Mouse (Mus musculus) brain, embryonic 18.5 days (tissue): ENCODE results near the gene Tcap.

Experiments used
- DNase-seq: peaks from one replicate; pipeline ENCODE4 v3.0.0-alpha.2; 2012; ENCODE audit warnings: low read depth, low spot score

Tcap gene

GRCm38 (mm10) chr11:98355732-98356299 lies 27.8 kb upstream of the Tcap start:
- DNase-seq, result no peak

GRCm38 (mm10) chr11:98356625-98357394 lies 26.8 kb upstream of the Tcap start:
- DNase-seq, result no peak

GRCm38 (mm10) chr11:98357396-98358160 lies 26.0 kb upstream of the Tcap start:
- DNase-seq, result no peak

GRCm38 (mm10) chr11:98358161-98359083 lies 25.2 kb upstream of the Tcap start, which contains the start of gene Stard3:
Gene Stard3, plus strand, starts transcription at chr11:98358368.
- peak; percentile 82 for DNase-seq

- no peak for DNase-seq
Measured at GRCm38 (mm10) chr11:98360866-98361521, 22.6 kb upstream of the Tcap start.

- DNase-seq, result no peak
Measured at GRCm38 (mm10) chr11:98363817-98364216, 19.8 kb upstream of the Tcap start.

GRCm38 (mm10) chr11:98364410-98364809 lies 19.2 kb upstream of the Tcap start:
- no peak for DNase-seq

- DNase-seq, result no peak
Measured at GRCm38 (mm10) chr11:98366290-98366689, 17.3 kb upstream of the Tcap start.

- no peak for DNase-seq
Measured at GRCm38 (mm10) chr11:98367171-98367862, 16.3 kb upstream of the Tcap start.

GRCm38 (mm10) chr11:98367863-98368186 lies 15.8 kb upstream of the Tcap start:
- DNase-seq, result no peak

GRCm38 (mm10) chr11:98369337-98369736 lies 14.3 kb upstream of the Tcap start:
- DNase-seq, result no peak

- no peak for DNase-seq
Measured at GRCm38 (mm10) chr11:98370588-98370987, 13.0 kb upstream of the Tcap start.

- DNase-seq, result no peak
Measured at GRCm38 (mm10) chr11:98371556-98372240, 11.9 kb upstream of the Tcap start.

- no peak for DNase-seq
Measured at GRCm38 (mm10) chr11:98372406-98372805, 11.2 kb upstream of the Tcap start.

- DNase-seq, result no peak
Measured at GRCm38 (mm10) chr11:98373244-98373643, 10.4 kb upstream of the Tcap start.

GRCm38 (mm10) chr11:98374266-98374665 lies 9.3 kb upstream of the Tcap start:
- no peak for DNase-seq

- no peak for DNase-seq
Measured at GRCm38 (mm10) chr11:98376756-98377155, 6.9 kb upstream of the Tcap start.

GRCm38 (mm10) chr11:98377787-98378186 lies 5.8 kb upstream of the Tcap start:
- no peak for DNase-seq

- no peak for DNase-seq
Measured at GRCm38 (mm10) chr11:98379379-98379778, 4.2 kb upstream of the Tcap start.

- no peak for DNase-seq
Measured at GRCm38 (mm10) chr11:98380106-98380505, 3.5 kb upstream of the Tcap start.
